Mouse (Mus musculus): ENCODE measurements around the gene Zfp414. TPM values are rescaled to one million over a fixed set of nuclear protein-coding genes. Genes with fewer than 3 reads are reported as not detected.
A peak's percentile ranks its signal among the peaks of the same experiment; 100 is the strongest.
"Not testable (repeated sequence)": the region's sequence is repeated elsewhere in the genome, so short reads cannot be mapped to it uniquely, and the experiment has no call there.

Gene Zfp414
- polyA plus RNA-seq (2017; shearing (Covaris generic)): 10 to 100 TPM; 53.6 to 65.2 TPM

DNA sequence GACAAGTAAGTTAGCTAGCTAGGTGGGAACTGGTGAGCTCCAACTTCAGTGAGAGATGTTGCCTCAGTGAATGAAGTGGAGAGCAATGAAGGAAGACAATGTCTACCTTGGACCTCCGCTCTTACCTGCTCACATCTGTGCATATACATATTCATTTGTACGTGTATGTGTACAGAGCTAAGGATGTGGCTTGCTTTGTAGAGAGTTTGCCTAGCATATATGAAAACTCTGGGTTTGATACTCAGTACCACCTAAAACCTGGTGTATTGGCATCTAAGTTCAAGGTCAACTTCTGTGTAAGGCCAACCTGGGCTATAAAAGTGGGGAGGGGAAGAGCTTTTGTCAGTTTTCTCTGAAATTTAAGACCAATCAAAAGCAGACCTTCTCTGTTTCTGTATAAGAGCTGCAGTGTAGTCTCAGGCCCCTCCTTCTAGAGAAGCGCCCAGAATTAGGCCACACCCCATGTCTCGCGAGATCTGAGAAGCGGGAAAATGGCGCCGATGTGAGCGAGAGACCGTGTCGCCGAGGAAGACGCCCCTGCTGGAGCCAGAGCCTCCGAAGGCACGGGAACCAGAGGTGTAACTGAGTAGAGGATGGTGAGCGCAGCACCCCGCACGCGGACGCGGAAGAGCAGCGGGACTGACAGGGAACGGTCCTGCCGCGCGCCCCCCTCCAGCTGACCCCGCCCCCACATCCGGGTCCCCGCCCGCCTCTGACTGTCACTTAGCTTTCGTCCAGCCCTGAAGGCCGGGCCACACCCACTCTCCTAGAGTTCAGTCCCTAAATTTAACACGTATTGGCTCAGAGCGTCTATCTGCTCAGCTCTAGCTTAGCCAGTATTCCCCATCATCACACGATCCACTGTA lies at the start of gene Zfp414:
Gene Zfp414, plus strand, starts transcription at position 470 of the 866 bp plus-strand sequence.
- peak; percentile 94 for ATAC-seq

- no peak for ATAC-seq
Observed at GRCm38 (mm10) chr17:33584061-33584460, 44.8 kb upstream of the Zfp414 start.

- no peak for ATAC-seq
Observed at GRCm38 (mm10) chr17:33586011-33586410, 42.9 kb upstream of the Zfp414 start.

GRCm38 (mm10) chr17:33597271-33597670 lies 31.6 kb upstream of the Zfp414 start:
- no peak for ATAC-seq

- ATAC-seq: no peak
Observed at GRCm38 (mm10) chr17:33598506-33598905, 30.4 kb upstream of the Zfp414 start.

GRCm38 (mm10) chr17:33599836-33600475 lies 28.9 kb upstream of the Zfp414 start:
- no peak for ATAC-seq

DNA sequence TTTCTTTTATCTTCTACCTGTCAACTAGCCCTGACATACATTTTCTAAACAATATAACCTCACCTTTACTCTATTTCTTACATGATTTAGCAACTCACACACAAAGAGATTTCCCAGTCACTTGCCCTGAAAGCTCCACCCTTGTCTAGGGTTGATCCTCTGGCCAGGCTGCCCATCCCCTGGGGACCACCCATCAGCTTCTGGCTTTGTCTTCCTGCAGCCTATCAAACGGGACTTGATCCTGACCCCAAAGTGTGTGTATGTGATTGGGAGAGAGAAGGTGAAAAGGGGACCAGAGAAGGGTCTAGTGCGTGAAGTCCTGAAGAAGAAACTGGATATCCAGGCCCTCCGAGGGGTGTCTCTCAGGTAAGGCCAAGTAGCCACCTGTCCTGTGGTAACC lies 28.1 kb upstream of the Zfp414 start:
- ATAC-seq: no peak

DNA sequence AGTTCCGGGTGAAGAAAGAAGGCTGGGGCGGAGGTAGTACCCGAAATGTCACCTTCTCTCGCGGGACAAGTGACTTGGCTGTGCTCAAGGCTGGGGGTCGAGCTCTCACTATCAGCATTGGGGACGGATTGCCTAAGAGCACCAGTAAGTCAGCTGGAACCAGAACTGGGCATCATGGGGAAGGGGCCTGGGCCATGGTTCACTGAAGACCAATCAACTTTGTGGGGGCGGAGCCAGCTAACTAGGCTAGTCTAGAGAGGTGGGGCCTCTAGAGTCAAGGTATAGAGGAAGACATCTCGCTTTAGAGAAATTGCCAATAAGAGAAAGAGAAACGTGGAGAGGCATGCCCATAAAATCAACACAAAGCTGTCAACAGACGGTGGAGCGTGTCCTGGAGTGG lies 26.9 kb upstream of the Zfp414 start:
- ATAC-seq: no peak

DNA sequence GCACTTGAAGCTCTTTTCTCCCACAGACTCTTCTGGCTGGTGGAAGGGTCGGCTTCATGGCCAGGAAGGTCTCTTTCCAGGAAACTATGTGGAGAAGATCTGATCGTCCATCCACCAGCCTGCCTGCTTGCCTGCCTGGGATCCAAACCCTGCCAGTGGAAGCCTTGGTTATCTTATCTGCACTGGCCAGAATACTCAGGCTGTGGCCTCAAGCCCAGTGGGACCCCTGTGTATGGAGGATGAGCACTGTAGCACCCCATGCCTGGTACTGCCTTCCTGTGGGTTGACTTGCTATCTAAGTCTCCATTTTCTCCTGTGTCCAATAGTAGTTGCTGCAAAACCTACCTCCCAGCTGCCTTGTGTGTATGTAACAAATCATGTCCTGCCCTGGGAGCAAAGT lies 21.6 kb upstream of the Zfp414 start:
- ATAC-seq: no peak

DNA sequence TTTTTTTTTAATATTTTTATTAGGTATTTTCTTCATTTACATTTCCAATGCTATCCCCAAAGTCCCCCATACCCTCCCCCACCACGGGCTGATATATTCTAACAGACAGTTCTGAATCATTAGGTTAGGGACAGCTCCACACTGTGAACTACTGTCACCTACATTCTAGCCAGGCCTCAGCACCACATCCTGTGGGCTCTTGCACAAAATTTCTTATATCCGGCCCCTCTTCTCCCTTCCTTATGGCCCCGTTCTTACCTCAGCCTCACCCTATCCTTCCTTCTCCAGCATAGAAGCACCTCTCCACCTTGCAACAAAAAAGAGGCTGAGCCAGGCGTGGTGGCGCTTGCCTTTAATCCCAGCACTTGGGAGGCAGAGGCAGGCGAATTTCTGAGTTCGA lies 18.3 kb upstream of the Zfp414 start:
- no peak for ATAC-seq

DNA sequence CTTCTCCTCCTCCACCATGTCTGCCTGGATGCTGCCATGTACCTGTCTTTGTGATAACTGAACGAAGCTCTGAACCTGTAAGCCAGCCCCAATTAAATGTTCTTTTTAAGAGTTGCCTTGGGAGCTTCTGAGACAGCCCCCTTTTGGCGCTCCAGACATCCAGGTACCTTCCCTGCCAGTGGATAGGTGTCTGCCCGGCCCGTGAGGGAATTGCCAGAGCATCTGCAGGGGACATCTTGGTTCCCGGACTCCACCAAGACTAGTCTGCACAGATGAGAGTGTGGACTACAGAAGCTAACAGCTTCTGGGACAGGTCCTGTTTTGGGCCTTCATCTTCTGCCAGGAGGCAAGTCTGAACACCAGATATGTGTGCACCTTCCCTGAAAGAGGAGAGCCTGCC lies 15.2 kb upstream of the Zfp414 start:
- not testable (repeated sequence) for ATAC-seq

DNA sequence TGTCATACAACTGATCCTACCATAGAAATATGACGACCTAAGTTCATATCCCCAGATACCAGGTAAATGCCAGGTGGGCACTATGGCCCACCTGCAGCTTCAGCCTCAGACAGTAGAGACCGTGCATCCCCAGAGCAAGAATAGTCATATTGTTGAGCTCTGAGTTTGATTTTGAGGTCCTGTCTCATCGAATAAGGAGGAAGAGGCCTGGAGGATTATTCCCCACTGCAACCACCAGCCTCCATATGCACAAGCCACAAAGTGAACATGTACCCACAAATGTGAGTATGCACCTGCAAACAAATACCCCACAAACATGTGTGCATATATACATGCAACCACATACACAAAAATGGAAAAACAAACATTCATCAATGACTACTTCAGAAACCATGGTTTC lies 1.6 kb upstream of the Zfp414 start:
- no peak for ATAC-seq

GRCm38 (mm10) chr17:33629487-33630125 lies 716 bp downstream of the Zfp414 start:
- no peak for ATAC-seq

DNA sequence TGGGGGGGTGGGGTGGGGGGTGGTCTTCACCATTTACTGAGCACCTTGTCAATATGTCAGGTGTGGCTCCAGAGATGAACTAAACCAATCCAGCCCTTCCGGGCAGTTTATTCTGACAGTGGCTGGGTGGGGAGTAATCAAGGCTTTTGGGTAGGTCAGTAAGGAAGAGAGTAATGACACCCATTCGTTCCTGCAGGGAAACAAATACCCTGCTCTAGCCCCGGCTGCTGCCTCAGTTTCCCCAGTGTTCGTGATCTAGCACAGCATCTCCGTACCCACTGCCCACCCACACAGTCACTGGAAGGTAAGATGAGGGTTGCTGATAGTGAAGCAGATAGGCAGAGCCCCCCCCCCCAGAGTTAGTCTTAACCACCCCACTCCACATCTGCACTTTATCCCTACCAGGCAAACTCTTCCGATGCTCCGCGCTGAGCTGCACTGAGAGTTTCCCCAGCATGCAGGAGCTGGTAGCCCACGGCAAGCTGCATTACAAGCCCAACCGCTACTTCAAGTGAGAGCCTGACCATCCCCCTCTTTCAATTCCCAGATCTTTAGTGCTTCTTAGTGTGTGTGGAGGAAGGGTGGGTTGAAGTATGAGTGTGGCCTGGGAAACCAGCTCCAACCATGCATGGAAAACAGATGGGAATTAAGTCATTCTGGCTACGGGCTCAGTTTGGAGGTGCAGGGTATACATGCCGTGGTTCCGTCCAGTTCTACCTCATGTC lies 1.4 kb downstream of the Zfp414 start:
- no peak for ATAC-seq

- no peak for ATAC-seq
Observed at GRCm38 (mm10) chr17:33631236-33631635, 2.3 kb downstream of the Zfp414 start.

GRCm38 (mm10) chr17:33631796-33632195 lies 2.9 kb downstream of the Zfp414 start:
- ATAC-seq: no peak

- no peak for ATAC-seq
Observed at GRCm38 (mm10) chr17:33637038-33637437, 8.1 kb downstream of the Zfp414 start.

DNA sequence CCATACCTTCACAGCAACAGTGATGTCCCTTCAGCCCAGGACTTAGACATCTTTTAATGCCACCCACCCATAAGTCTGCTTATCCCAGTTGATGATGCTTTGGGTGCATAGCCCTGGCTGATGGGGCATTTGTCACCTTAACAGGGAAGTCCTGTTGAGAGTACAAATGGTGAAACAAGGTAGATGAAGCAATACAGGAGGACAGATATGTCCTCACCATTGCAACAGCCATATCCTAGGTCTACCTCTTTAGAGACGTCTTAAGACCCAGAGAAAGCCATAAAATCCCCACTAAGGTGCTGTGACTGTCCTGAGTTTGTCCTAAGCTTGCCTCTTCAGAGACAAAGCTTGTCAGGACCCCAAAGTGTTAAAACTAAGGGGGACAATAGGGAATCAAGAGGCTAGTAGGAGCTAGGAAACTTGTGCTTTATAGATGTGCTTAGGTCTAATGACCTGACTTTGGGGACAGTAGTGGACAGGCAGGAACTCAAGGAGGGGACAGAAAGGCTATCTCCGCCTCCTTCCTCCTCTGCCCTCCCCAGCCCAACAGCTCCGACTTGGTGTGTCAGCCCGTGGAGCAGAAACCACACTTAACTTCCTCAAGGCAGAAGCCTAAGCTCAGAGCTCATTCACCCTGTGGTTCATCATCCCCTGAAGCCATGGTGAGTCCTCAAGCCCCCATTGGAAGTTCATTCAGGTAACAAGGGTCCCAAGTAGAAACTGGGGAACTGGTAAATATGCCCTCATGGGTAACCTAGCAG lies 8.8 kb downstream of the Zfp414 start, which contains the start of gene Pram1:
Gene Pram1, plus strand, starts transcription at position 541 of the 761 bp plus-strand sequence.
- ATAC-seq: no peak

GRCm38 (mm10) chr17:33639743-33640142 lies 10.9 kb downstream of the Zfp414 start:
- ATAC-seq: no peak

GRCm38 (mm10) chr17:33644068-33644467 lies 15.2 kb downstream of the Zfp414 start:
- ATAC-seq: no peak

DNA sequence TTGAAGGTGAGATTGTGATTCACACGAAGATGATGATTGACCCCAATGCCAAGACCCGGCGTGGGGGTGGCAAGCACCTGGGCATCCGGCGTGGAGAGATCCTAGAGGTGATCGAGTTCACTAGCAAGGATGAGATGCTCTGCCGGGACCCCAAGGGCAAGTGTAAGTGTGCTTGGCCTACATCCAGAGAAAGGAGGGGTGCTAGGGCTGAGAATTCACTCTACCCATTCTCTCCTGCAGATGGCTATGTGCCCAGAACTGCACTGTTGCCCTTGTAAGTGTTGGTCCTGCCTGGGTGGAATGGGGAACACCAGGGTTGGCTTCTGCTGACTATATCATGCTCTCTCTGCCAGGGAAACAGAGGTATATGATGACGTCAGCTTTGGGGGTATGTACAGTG lies 16.2 kb downstream of the Zfp414 start:
- ATAC-seq: no peak
